Mouse (Mus musculus): ENCODE measurements around the gene Gm20708.

DNA sequence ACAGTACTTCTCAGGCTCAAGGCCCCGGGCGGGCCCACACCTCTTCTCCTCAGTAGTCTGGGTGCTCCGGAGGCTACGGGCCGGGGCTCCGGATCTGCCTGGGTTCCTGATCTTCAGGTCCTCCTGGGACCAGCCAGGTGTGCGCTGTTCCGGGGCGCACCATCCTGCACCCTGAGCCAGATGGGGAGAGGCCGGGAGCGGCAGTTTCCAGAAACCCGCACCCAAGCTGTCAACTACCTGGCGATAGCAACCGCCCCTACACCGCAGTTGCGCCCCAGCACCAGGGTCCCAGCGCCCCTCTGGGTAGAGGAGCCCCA lies 29.3 kb upstream of the Gm20708 start:
- TF ChIP-seq GATA1 (IDR thresholded peaks at IDR 0.05; ENCODE audit: borderline replicate concordance, low read length) = no peak
- TF ChIP-seq FLI1 (IDR thresholded peaks at IDR 0.05; ENCODE audit: low read length) = no peak
